Mouse (Mus musculus): ENCODE measurements around the gene Flad1.

DNA sequence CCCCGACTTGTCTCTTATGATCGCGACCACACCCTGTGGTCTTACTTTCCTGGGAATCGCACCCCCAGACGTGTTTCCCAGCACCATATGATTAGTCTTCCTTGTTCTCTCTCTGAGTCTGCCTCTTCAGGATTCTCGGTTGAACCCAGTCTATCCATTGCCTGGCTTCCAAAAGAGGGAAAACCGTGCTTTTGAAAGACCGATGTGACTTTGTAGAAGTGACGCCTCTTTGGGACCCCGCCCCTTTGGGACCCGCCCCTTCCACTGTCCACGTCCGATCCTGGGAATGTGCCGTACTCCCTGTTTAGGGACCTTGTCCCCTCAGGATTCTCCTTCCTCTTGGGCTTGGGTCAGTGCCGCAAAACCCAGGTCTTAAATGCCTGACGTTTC is 7.2 kb upstream of the Flad1 start:
- TF ChIP-seq POLR2A (IDR thresholded peaks at IDR 0.05; ENCODE audit: control insufficient read depth, low read depth, low read length) (no peak; the same call in 1 of the 2 replicates), CTCF (IDR thresholded peaks at IDR 0.05; ENCODE audit: control insufficient read depth, insufficient read depth, insufficient replicate concordance, low read depth, low read length) (no peak)
